Mouse (Mus musculus): Measurements from ENCODE around the gene Wsb2. TPM values are rescaled to one million over a fixed set of nuclear protein-coding genes. Genes with fewer than 3 reads are reported as not detected.

Gene Wsb2
- polyA plus RNA-seq (2016; fragmentation: Nextera tagmentation; extraction: Ambion mirVana), result 67.6 and 68.9 TPM in 2 replicates

DNA sequence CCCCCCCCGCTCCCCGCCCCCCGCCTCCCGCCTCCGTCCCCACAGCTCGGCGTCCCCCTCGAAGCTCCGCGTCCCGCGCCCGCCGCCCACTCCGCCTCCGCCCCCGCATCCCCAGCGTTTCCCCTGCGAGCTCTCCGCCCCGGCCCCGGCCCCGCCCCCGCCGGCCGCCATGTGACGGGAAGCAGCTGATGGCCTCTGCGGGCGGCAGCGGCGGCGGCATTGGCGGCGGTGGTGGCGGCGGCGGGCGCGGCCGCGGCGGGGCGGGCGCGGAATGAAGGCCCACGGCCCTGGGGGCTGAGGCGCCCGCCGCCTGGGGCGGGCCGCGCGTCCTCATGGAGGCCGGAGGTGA lies at the start of gene Wsb2:
TSS of gene Wsb2 (plus strand) at position 176 of the 349 bp plus-strand sequence.
- Histone ChIP-seq H3K4me3 (peak within 1 kb of the TSS; percentile 92), H3K9ac (peak within 1 kb of the TSS; percentile 89), H3K4me1 (peaks cover 30% of the 10 kb centered on the region), H3K27me3 (no peaks in the 10 kb centered on the region), H3K9me3 (no peaks in the 10 kb centered on the region), H3K4me2 (replicated peaks) (peak within 1 kb of the TSS; percentile 89), H3K36me3 (no peaks in the 10 kb centered on the region), H3K27ac (peak within 1 kb of the TSS; percentile 86)
- peak; percentile 70 for ATAC-seq (ENCODE audit: insufficient number of reproducible peaks, insufficient read depth, low FRiP score, low TSS enrichment)
- WGBS, result 0% methylated on average over 4 of the region's 54 CpGs

DNA sequence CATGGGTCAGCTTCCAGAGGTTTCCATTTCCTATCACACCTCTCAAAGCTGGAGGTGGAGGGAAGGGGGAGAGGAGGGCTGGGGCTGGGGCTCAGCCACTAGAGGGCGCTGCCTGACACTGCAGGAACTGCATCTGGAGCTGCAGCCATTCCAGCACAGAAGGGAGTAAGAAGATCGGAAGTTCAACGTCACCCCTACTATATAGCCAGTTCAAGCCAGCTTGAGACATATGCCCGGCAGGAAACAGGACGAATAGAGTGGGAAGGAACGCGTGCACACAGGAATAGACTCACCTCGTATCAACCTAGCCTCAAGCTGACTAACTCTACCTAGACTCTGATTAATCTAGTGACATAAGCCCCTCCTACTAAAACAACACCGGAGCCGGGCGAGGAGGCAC lies 49.4 kb upstream of the Wsb2 start:
- H3K9ac ChIP-seq, result no peak overlapping the region
- no peak overlapping the region for H3K4me3 ChIP-seq
- 34% methylated on average over 11 of the region's 11 CpGs for WGBS
- no peaks in the 10 kb centered on the region for H3K36me3 ChIP-seq
- no peaks in the 10 kb centered on the region for H3K9me3 ChIP-seq
- H3K4me1 ChIP-seq, result no peaks in the 10 kb centered on the region
- ATAC-seq (ENCODE audit: insufficient number of reproducible peaks, insufficient read depth, low FRiP score, low TSS enrichment), result no peak
- H3K4me2 ChIP-seq (replicated peaks), result no peak overlapping the region
- H3K27ac ChIP-seq, result no peak overlapping the region
- H3K27me3 ChIP-seq, result no peaks in the 10 kb centered on the region

DNA sequence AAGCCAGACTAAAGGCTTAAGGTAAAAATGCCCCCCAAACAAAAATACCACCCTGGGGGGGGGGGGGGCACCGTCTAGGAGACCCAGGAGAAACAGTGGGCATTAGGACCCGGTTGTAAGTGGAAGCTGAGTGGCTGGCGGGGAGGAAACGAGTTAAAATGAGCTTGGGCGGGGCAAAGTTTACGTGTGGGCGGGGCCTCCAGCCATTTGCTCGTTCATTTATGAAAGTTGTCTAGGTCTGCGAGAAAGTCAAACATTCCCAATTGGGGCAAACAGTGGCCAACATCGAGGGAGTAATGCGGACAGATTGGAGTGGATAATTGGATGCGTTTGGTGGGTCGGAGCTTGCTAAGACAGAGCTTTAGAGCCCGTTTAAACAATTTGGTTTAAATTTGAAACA lies 43.7 kb upstream of the Wsb2 start:
- WGBS, result 17% methylated on average over 14 of the region's 14 CpGs
- Histone ChIP-seq H3K27me3 (peaks cover 18% of the 10 kb centered on the region; the same call in 1 of the 2 replicates), H3K4me2 (replicated peaks) (peak overlapping the region; percentile 44), H3K9ac (no peak overlapping the region), H3K4me1 (peaks cover 12% of the 10 kb centered on the region), H3K27ac (no peak overlapping the region), H3K4me3 (peak overlapping the region; percentile 18; the same call in 1 of the 2 replicates), H3K36me3 (no peaks in the 10 kb centered on the region), H3K9me3 (no peaks in the 10 kb centered on the region)
- ATAC-seq (ENCODE audit: insufficient number of reproducible peaks, insufficient read depth, low FRiP score, low TSS enrichment), result no peak

DNA sequence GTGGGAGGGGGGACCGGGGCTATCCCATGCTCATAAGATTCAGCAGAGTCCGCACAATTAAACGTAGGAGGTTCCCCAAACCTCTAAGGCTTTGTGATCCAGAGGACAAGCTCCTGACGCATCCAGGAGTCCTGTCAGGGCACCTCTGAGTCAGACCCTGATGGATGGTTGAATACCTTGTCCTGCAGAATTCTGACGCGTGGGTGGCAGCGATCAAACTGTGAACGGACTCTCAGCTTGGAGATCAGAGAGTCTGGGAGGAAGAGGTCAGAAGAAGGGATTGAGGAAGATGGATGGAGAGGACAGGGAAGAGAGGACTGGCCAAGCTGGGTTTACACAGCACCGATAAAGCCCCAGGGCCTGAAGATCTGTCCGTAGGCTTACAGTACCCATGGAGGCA lies 43.2 kb upstream of the Wsb2 start:
- 32% methylated on average over 10 of the region's 10 CpGs for WGBS
- no peak overlapping the region for H3K27ac ChIP-seq
- peaks cover 12% of the 10 kb centered on the region for H3K4me1 ChIP-seq
- H3K4me3 ChIP-seq, result peak overlapping the region; percentile 18; the same call in 1 of the 2 replicates
- H3K36me3 ChIP-seq, result no peaks in the 10 kb centered on the region
- H3K9ac ChIP-seq, result no peak overlapping the region
- no peaks in the 10 kb centered on the region for H3K9me3 ChIP-seq
- H3K27me3 ChIP-seq, result peaks cover 18% of the 10 kb centered on the region; the same call in 1 of the 2 replicates
- ATAC-seq (ENCODE audit: insufficient number of reproducible peaks, insufficient read depth, low FRiP score, low TSS enrichment), result no peak
- peak overlapping the region; percentile 44 for H3K4me2 ChIP-seq (replicated peaks)

DNA sequence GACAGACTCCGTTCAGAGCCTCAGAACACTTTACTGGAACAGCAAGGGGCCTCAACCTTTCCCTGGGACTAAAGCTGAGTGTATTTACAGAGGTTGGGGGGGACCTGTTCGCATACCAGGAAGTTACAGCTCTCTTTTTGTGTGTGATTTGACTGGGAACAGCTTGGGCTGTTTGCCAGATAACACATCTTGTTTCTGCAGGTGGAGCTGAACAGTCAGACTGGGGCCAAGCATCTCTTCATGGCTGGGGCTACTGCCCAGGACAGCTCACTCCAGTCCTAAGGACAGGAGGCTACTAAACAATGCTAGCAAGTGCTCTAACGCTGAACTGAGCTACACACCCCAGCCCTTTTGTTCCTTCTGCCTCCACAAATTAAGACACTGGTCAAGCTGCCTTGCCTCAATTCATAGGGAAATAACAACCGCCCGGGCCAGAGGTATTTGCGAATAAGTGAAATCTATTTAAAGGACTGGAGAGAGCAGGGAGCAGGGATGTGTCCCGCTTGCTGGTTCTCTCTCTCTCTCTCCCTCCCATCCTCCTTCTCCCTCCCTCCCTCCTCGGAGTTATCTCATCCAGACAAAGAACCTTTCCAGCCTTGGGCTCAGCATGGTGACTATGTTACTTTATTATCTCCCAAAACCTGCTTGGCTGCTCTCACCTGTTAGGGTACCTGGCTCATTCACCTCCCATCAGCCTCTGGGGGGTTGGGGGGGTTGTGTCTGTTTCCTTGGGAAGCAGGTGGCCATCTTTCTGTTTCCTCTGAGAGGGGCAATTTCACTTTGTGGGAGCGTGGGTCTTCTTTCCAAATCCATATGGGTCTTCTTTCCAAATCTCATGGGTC lies 42.3 kb upstream of the Wsb2 start:
- 0 out of 2 replicates have a peak overlapping the region, but pooled peaks have one; percentile 17 for H3K4me2 ChIP-seq (replicated peaks)
- H3K4me1 ChIP-seq, result peaks cover 14% of the 10 kb centered on the region
- 19% methylated on average over 9 of the region's 9 CpGs for WGBS
- no peak for ATAC-seq (ENCODE audit: insufficient number of reproducible peaks, insufficient read depth, low FRiP score, low TSS enrichment)
- H3K9ac ChIP-seq, result no peak overlapping the region
- H3K4me3 ChIP-seq, result no peak overlapping the region
- H3K27me3 ChIP-seq, result peaks cover 18% of the 10 kb centered on the region; the same call in 1 of the 2 replicates
- no peaks in the 10 kb centered on the region for H3K9me3 ChIP-seq
- H3K36me3 ChIP-seq, result no peaks in the 10 kb centered on the region
- H3K27ac ChIP-seq, result no peak overlapping the region

DNA sequence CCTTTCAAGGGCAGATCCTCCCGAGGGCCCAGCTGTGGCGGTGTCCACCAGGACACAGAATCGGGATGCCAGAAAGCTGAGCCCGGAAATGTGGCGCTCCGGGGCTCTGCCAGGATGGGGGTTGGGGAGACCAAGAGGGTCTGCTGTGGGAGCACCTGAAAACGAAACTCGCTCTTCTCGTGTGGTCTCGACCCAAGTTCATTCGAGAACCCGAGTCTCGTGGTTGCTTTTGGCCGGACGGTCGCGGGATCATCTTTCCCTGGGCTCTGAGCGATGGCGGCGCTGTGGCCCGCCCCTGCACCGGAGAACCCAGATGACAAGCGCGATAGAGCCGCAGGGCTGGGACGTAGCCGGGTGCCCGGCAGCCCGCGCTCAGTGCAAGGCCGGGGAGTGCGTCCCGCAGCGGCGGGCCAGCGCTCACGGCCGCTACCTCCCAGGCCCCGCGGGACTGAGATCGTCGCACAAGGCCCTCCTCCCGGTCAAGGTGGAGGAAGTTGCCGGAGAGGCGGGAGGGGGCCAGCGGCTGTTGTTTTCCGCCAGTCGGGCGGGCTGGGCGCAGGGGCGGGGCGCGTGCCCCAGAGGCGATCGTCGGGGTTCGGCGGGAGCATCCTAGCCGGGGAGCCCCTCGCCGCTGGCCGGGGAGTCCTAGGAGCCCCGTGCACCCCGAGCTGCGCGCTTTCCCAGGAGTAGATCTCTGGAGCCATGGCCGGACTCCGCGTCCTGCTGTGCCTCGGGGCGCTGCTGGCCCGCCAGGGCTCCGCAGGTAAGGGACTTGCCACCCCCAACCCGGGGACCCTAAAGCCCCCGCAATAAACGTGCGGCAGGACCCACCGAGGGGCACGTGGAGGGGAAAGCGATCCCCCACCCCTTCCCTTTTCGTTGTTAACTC lies 38.1 kb upstream of the Wsb2 start, which contains the start of gene Vsig10:
TSS of gene Vsig10 (plus strand) at position 343 of the 889 bp plus-strand sequence.
- peak; percentile 82 for ATAC-seq (ENCODE audit: insufficient number of reproducible peaks, insufficient read depth, low FRiP score, low TSS enrichment)
- WGBS, result under 1% methylated on average over 81 of the region's 81 CpGs
- Histone ChIP-seq H3K4me1 (peaks cover 15% of the 10 kb centered on the region), H3K9me3 (no peaks in the 10 kb centered on the region), H3K36me3 (no peaks in the 10 kb centered on the region), H3K27me3 (peaks cover 27% of the 10 kb centered on the region), H3K4me3 (peak within 1 kb of the TSS; percentile 64), H3K9ac (peak within 1 kb of the TSS; percentile 71), H3K27ac (peak within 1 kb of the TSS; percentile 51), H3K4me2 (replicated peaks) (peak within 1 kb of the TSS; percentile 87)

DNA sequence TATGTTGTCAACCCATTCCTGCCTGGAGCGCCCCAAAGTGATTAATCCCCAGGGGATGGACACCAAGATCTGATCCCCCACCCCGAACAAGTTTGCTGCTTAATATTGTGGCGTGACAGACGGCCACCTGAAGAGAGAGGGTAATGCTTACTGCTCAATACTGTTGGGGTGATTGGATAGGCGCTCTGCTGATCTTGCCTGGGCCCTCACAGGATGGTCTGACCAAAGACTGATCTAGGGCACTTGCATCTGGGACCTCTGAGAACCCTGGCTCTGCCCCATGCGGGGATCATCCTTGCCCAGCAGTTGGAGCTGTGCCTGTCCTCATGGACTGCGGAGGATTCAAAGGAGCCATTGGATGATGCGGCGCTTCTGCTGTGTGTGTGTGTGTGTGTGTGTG lies 33.4 kb upstream of the Wsb2 start:
- Histone ChIP-seq H3K9me3 (no peaks in the 10 kb centered on the region), H3K4me2 (replicated peaks) (no peak overlapping the region), H3K27me3 (peaks cover 11% of the 10 kb centered on the region), H3K9ac (no peak overlapping the region), H3K4me1 (peaks cover 5% of the 10 kb centered on the region), H3K36me3 (no peaks in the 10 kb centered on the region), H3K27ac (no peak overlapping the region), H3K4me3 (no peak overlapping the region)
- no peak for ATAC-seq (ENCODE audit: insufficient number of reproducible peaks, insufficient read depth, low FRiP score, low TSS enrichment)
- 86% methylated on average over 9 of the region's 9 CpGs for WGBS

DNA sequence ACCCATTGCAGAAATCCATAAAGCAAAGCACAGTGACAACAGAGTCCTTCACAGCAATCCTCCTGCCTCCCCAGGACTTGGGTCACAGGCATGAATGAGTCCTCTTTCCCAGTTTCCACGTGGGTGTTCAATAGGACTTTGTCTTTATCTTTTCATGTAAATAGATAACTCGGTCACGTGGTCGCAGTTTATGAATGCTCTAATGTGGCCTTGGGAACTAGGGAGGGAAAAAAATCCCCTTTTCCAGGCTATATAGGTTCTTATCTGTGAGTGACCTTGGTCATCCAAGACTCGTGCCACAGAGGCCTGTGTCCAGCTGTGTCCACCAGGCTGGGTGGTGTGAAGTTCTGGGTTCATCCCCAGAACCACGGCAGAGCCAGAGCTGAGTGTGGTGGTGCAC lies 30.7 kb upstream of the Wsb2 start:
- WGBS, result 78% methylated on average over 6 of the region's 6 CpGs
- H3K9ac ChIP-seq, result no peak overlapping the region

DNA sequence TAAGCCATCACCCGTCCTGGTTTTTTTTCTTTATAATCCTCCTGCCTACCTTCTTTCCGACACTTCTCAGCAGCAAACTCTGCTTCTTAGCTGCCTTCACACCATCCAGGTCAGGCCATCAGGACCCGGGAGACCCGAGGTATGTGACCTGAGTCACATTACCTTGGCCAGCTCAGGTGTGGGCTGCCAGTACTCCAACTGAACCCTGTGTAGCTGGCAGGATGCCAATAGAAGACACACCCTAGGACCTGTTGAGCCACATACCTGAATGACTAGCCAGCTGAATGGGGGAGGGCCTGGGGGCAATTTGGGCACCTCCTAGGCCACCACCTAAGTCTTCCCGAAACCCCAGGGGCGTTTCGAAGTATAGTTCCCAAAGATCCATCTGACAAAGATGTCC lies 26.6 kb upstream of the Wsb2 start:
- H3K4me3 ChIP-seq, result no peak overlapping the region
- H3K27ac ChIP-seq, result no peak overlapping the region
- H3K9ac ChIP-seq, result no peak overlapping the region
- no peak overlapping the region for H3K4me2 ChIP-seq (replicated peaks)
- WGBS, result 76% methylated on average over 7 of the region's 7 CpGs
- no peak for ATAC-seq (ENCODE audit: insufficient number of reproducible peaks, insufficient read depth, low FRiP score, low TSS enrichment)
- no peaks in the 10 kb centered on the region for H3K27me3 ChIP-seq
- H3K4me1 ChIP-seq, result no peaks in the 10 kb centered on the region
- H3K36me3 ChIP-seq, result peaks cover 6% of the 10 kb centered on the region; the same call in 1 of the 2 replicates
- no peaks in the 10 kb centered on the region for H3K9me3 ChIP-seq

More for the DNA sequence above, 30.7 kb upstream of the Wsb2 start:
- no peak overlapping the region for H3K4me3 ChIP-seq
- ATAC-seq (ENCODE audit: insufficient number of reproducible peaks, insufficient read depth, low FRiP score, low TSS enrichment), result no peak
- H3K9me3 ChIP-seq, result no peaks in the 10 kb centered on the region
- H3K4me2 ChIP-seq (replicated peaks), result no peak overlapping the region
- H3K36me3 ChIP-seq, result no peaks in the 10 kb centered on the region
- H3K27me3 ChIP-seq, result 0 out of 2 replicates have a peak, but pooled peaks cover 3% of the 10 kb centered on the region
- no peaks in the 10 kb centered on the region for H3K4me1 ChIP-seq
- no peak overlapping the region for H3K27ac ChIP-seq

DNA sequence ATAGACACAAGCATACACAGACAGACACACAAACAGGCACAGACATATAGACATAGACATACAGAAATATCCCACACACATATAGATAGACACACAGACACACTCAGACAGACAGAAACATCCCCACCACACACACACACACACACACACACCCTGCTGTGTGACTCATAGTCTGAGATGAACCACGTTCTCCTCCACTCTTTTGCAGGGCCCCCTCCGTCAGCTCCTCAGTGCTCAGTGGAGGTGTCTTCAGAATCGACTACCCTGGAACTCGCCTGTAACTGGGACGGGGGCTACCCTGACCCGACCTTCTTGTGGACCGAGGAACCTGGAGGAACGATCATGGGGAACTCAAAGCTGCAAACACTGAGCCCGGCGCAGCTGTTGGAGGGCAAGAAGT lies 19.1 kb upstream of the Wsb2 start:
- no peaks in the 10 kb centered on the region for H3K27me3 ChIP-seq
- H3K36me3 ChIP-seq, result peaks cover 10% of the 10 kb centered on the region; the same call in 1 of the 2 replicates
- ATAC-seq (ENCODE audit: insufficient number of reproducible peaks, insufficient read depth, low FRiP score, low TSS enrichment), result no peak
- H3K9me3 ChIP-seq, result no peaks in the 10 kb centered on the region
- H3K4me3 ChIP-seq, result no peak overlapping the region
- H3K4me2 ChIP-seq (replicated peaks), result no peak overlapping the region
- no peaks in the 10 kb centered on the region for H3K4me1 ChIP-seq
- no peak overlapping the region for H3K9ac ChIP-seq
- H3K27ac ChIP-seq, result no peak overlapping the region
- WGBS, result 89% methylated on average over 10 of the region's 10 CpGs

DNA sequence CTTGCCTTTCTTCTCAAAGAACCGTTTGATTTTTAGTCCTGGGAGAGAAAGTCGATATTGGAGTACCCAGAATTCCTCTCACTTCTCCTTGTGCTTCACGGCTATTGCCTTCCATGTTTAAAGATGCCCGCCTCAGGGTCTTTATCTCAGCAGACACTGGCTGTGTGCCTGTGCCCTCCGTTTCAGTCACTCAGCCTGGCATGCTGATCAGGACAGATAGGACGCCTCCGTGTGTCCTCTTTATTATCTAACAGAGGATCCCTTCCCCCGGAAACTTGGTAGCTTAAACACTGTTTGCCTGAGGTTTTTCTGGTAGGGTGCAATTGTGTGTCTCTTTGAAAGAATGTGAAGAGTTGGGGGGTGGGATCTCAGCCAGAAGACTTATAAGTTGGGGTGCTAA lies 18.6 kb upstream of the Wsb2 start:
- Histone ChIP-seq H3K9me3 (no peaks in the 10 kb centered on the region), H3K27ac (no peak overlapping the region), H3K4me2 (replicated peaks) (no peak overlapping the region), H3K9ac (no peak overlapping the region), H3K4me3 (no peak overlapping the region), H3K4me1 (no peaks in the 10 kb centered on the region), H3K27me3 (no peaks in the 10 kb centered on the region), H3K36me3 (peaks cover 10% of the 10 kb centered on the region; the same call in 1 of the 2 replicates)
- no peak for ATAC-seq (ENCODE audit: insufficient number of reproducible peaks, insufficient read depth, low FRiP score, low TSS enrichment)
- WGBS, result 83% methylated on average over 8 of the region's 8 CpGs
